Mouse (Mus musculus) liver, postnatal 0 days (tissue): ENCODE data around the gene Sidt1.
"Not testable (repeated sequence)": the region's sequence is repeated elsewhere in the genome, so short reads cannot be mapped to it uniquely, and the experiment has no call there.

Experiments
- CTCF ChIP-seq: sonication (generic); IDR thresholded peaks from 2 replicates; pipeline ENCODE4 v1.5.1; 2016; ENCODE audit warnings: antibody characterized with exemption, low read depth
- EP300 ChIP-seq: IDR thresholded peaks from 2 replicates; pipeline ENCODE4 v1.6.1; 2016; ENCODE audit warnings: antibody characterized with exemption, low read depth, mild to moderate bottlenecking

DNA sequence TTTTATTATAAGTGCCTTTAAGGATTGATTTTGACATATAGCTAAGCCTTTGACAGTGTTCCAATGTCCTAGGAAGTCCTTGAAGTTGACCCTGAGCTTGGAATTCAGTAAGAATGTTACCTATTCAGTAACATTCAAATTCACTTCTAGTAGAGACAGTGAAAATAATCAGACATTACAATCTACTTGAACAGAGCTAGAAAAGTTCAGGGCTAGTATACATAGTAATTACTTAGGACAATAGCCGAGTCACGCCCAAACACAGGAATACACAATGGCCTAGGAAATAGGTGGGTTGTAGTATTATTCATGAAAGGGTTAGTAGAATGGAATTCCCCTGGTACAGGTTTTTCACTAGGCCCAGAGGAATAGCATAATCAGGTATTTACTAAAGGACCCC lies 40.3 kb downstream of the Sidt1 start:
- not testable (repeated sequence) for TF ChIP-seq CTCF, EP300
